Mouse (Mus musculus): ENCODE measurements at regions not wholly inside any gene's neighbourhood (a gene's known extent, or its start where the extent isn't known, plus 50 kb on each side); places are given as distances from the start of the nearest gene placed in this dataset.

- no peak for TF ChIP-seq CTCF (IDR thresholded peaks at IDR 0.05; ENCODE audit: low read depth)
- no peak for TF ChIP-seq EP300 (IDR thresholded peaks at IDR 0.05; ENCODE audit: low read depth)
These were observed 217.0 kb upstream of the Tank start for GRCm38 (mm10) chr2:61361394-61361793.
